Mouse (Mus musculus) megakaryocyte, embryonic 14.5 days (primary cell): ENCODE results near the gene 4930544D05Rik. TPM values are rescaled to one million over a fixed set of nuclear protein-coding genes. Genes with fewer than 3 reads are reported as not detected.
A peak's percentile ranks its signal among the peaks of the same experiment; 100 is the strongest.

Source experiments
- H3K27me3 ChIP-seq: replicated peaks from 2 replicates; pipeline ENCODE3; 2012; ENCODE audit warnings: inconsistent platforms
- H3K36me3 ChIP-seq: replicated peaks from 2 replicates; pipeline ENCODE3; 2012; ENCODE audit warnings: low read length, inconsistent platforms, mixed read lengths
- H3K4me1 ChIP-seq: 2 replicates; pipeline ENCODE4 v1.6.1; 2012; ENCODE audit warnings: inconsistent platforms
- H3K4me3 ChIP-seq: replicated peaks from 2 replicates; pipeline ENCODE3; 2012; ENCODE audit warnings: moderate library complexity, mild to moderate bottlenecking, inconsistent platforms
- H3K9me3 ChIP-seq: 2 replicates; pipeline ENCODE4 v1.6.1; 2012; ENCODE audit warnings: inconsistent platforms
- FLI1 ChIP-seq: IDR thresholded peaks from 2 replicates; pipeline ENCODE4 v1.6.1; 2012; ENCODE audit warnings: low read length, inconsistent platforms, mixed read lengths
- GATA1 ChIP-seq: IDR thresholded peaks from 3 replicates; pipeline ENCODE4 v1.6.1; 2012; ENCODE audit warnings: mixed read lengths, low read length, inconsistent platforms, borderline replicate concordance
- polyA plus RNA-seq: library from polyadenylated mRNA; stranded (reverse); fragments of >175 nt; gene quantifications from 2 replicates; pipeline ENCODE4 v1.2.3, GENCODE M21; 2012; ENCODE audit warnings: low replicate concordance; ENCODE audit not compliant: insufficient read depth

The 4930544D05Rik gene
- polyA plus RNA-seq, 1 experiment: not detected

GRCm38 (mm10) chr11:70621972-70622814, 6.5 kb downstream of the 4930544D05Rik start:
- H3K4me1 ChIP-seq: peaks cover 48% of the 10 kb centered on the region
- no peak overlapping the region for H3K4me3 ChIP-seq
- H3K9me3 ChIP-seq: no peaks in the 10 kb centered on the region
- no peak for TF ChIP-seq FLI1
- TF ChIP-seq GATA1: no peak
- H3K27me3 ChIP-seq: no peaks in the 10 kb centered on the region
- peaks cover under 1% of the 10 kb centered on the region for H3K36me3 ChIP-seq

- H3K36me3 ChIP-seq: no peaks in the 10 kb centered on the region
- no peaks in the 10 kb centered on the region for H3K27me3 ChIP-seq
- peaks cover 41% of the 10 kb centered on the region for H3K4me1 ChIP-seq
- TF ChIP-seq FLI1 (no peak), GATA1 (no peak)
- no peak overlapping the region for H3K4me3 ChIP-seq
- no peaks in the 10 kb centered on the region for H3K9me3 ChIP-seq
Observed at GRCm38 (mm10) chr11:70623053-70623742, 7.5 kb downstream of the 4930544D05Rik start.

GRCm38 (mm10) chr11:70625473-70625872, 9.8 kb downstream of the 4930544D05Rik start:
- H3K4me3 ChIP-seq: no peak overlapping the region
- no peaks in the 10 kb centered on the region for H3K27me3 ChIP-seq
- no peaks in the 10 kb centered on the region for H3K36me3 ChIP-seq
- TF ChIP-seq GATA1 (no peak), FLI1 (no peak)
- H3K9me3 ChIP-seq: no peaks in the 10 kb centered on the region
- H3K4me1 ChIP-seq: peaks cover 48% of the 10 kb centered on the region

GRCm38 (mm10) chr11:70626877-70627276, 11.2 kb downstream of the 4930544D05Rik start:
- Histone ChIP-seq H3K4me3 (no peak overlapping the region), H3K36me3 (no peaks in the 10 kb centered on the region), H3K27me3 (no peaks in the 10 kb centered on the region), H3K9me3 (no peaks in the 10 kb centered on the region), H3K4me1 (peaks cover 56% of the 10 kb centered on the region)
- no peak for TF ChIP-seq GATA1
- no peak for TF ChIP-seq FLI1

- Histone ChIP-seq H3K4me1 (peaks cover 53% of the 10 kb centered on the region), H3K27me3 (no peaks in the 10 kb centered on the region), H3K36me3 (no peaks in the 10 kb centered on the region), H3K4me3 (no peak overlapping the region), H3K9me3 (no peaks in the 10 kb centered on the region)
- TF ChIP-seq GATA1 (no peak), FLI1 (no peak)
Observed at GRCm38 (mm10) chr11:70628431-70628830, 12.8 kb downstream of the 4930544D05Rik start.

- H3K9me3 ChIP-seq: no peaks in the 10 kb centered on the region
Observed at GRCm38 (mm10) chr11:70629557-70629956, 13.9 kb downstream of the 4930544D05Rik start.

GRCm38 (mm10) chr11:70630129-70630528, 14.5 kb downstream of the 4930544D05Rik start:
- H3K9me3 ChIP-seq: no peaks in the 10 kb centered on the region
- H3K27me3 ChIP-seq: no peaks in the 10 kb centered on the region
- H3K4me1 ChIP-seq: peaks cover 65% of the 10 kb centered on the region
- peaks cover 5% of the 10 kb centered on the region for H3K36me3 ChIP-seq
- TF ChIP-seq FLI1 (no peak), GATA1 (no peak)
- peak overlapping the region; percentile 70 for H3K4me3 ChIP-seq

More at GRCm38 (mm10) chr11:70629557-70629956, 13.9 kb downstream of the 4930544D05Rik start:
- Histone ChIP-seq H3K4me3 (no peak overlapping the region), H3K4me1 (peaks cover 60% of the 10 kb centered on the region), H3K27me3 (no peaks in the 10 kb centered on the region), H3K36me3 (peaks cover 3% of the 10 kb centered on the region)
- TF ChIP-seq FLI1 (no peak), GATA1 (no peak)

GRCm38 (mm10) chr11:70635601-70636000, 20.0 kb downstream of the 4930544D05Rik start:
- Histone ChIP-seq H3K9me3 (no peaks in the 10 kb centered on the region), H3K4me3 (peak overlapping the region; percentile 56), H3K27me3 (no peaks in the 10 kb centered on the region), H3K4me1 (peaks cover 86% of the 10 kb centered on the region), H3K36me3 (peaks cover 20% of the 10 kb centered on the region)
- TF ChIP-seq FLI1 (no peak), GATA1 (no peak)

- Histone ChIP-seq H3K4me1 (peaks cover 79% of the 10 kb centered on the region), H3K27me3 (no peaks in the 10 kb centered on the region), H3K9me3 (no peaks in the 10 kb centered on the region), H3K36me3 (peaks cover 41% of the 10 kb centered on the region), H3K4me3 (peak overlapping the region; percentile 93)
- TF ChIP-seq FLI1 (no peak), GATA1 (no peak)
Observed at GRCm38 (mm10) chr11:70637764-70638163, 22.1 kb downstream of the 4930544D05Rik start.

GRCm38 (mm10) chr11:70638293-70638692, 22.6 kb downstream of the 4930544D05Rik start:
- H3K36me3 ChIP-seq: peaks cover 46% of the 10 kb centered on the region
- H3K27me3 ChIP-seq: no peaks in the 10 kb centered on the region
- peaks cover 81% of the 10 kb centered on the region for H3K4me1 ChIP-seq
- no peak for TF ChIP-seq GATA1
- no peak for TF ChIP-seq FLI1
- no peaks in the 10 kb centered on the region for H3K9me3 ChIP-seq
- H3K4me3 ChIP-seq: peak overlapping the region; percentile 93
